Mouse (Mus musculus) heart, embryonic 13.5 days (tissue): Measurements from ENCODE around the gene Ndufb7. TPM values are rescaled to one million over a fixed set of nuclear protein-coding genes. Genes with fewer than 3 reads are reported as not detected.
A peak's percentile ranks its signal among the peaks of the same experiment; 100 is the strongest.

Source experiments
- ATAC-seq: fragments of 200-750 bp; cut with Nextera tagmentation; 2 replicates; pipeline ENCODE4 v1.8.0; 2017; ENCODE audit warnings: moderate TSS enrichment; ENCODE audit not compliant: insufficient number of reproducible peaks, low FRiP score, low TSS enrichment; ENCODE audit errors: extremely low read depth
- H3K27ac ChIP-seq: fragments of 300-500 bp; sonication (generic); replicated peaks from 2 replicates; pipeline ENCODE4 v1.5.1; 2015; ENCODE audit warnings: moderate library complexity, mild to moderate bottlenecking, inconsistent platforms
- H3K27me3 ChIP-seq: fragments of 300-500 bp; sonication (generic); replicated peaks from 2 replicates; pipeline ENCODE4 v1.6.1; 2015; ENCODE audit warnings: mild to moderate bottlenecking, inconsistent platforms
- H3K36me3 ChIP-seq: fragments of 300-500 bp; sonication (generic); 2 replicates; pipeline ENCODE4 v1.6.1; 2015; ENCODE audit warnings: mild to moderate bottlenecking, inconsistent platforms
- H3K4me1 ChIP-seq: fragments of 300-500 bp; sonication (generic); 2 replicates; pipeline ENCODE4 v1.6.1; 2015; ENCODE audit warnings: inconsistent platforms
- H3K4me2 ChIP-seq: fragments of 300-500 bp; sonication (generic); 2 replicates; pipeline ENCODE4 v1.6.1; 2015; ENCODE audit warnings: inconsistent platforms, mild to moderate bottlenecking, moderate library complexity
- H3K4me3 ChIP-seq: fragments of 300-500 bp; sonication (generic); 2 replicates; pipeline ENCODE4 v1.5.1; 2015; ENCODE audit warnings: moderate library complexity, mild to moderate bottlenecking, inconsistent platforms
- H3K9ac ChIP-seq: fragments of 300-500 bp; sonication (generic); 2 replicates; pipeline ENCODE4 v1.6.1; 2015; ENCODE audit warnings: inconsistent platforms, mild to moderate bottlenecking, moderate library complexity
- H3K9me3 ChIP-seq: fragments of 300-500 bp; sonication (generic); 2 replicates; pipeline ENCODE4 v1.6.1; 2016; ENCODE audit warnings: inconsistent platforms
- WGBS: fragments of 180-500 bp; shearing (Covaris S2); methylation state at CpG from one replicate; pipeline ENCODE4 v1.1.7; 2015; ENCODE audit warnings: mixed read lengths; 5-methylcytosine and 5-hydroxymethylcytosine counted together
- polyA plus RNA-seq: library from polyadenylated mRNA; unstranded; fragments of >200 nt; fragmentation: Nextera tagmentation; extraction: Ambion mirVana; gene quantifications from 2 replicates; pipeline ENCODE4 v1.2.1, GENCODE M21; 2015

The Ndufb7 gene
- polyA plus RNA-seq, 1 experiment from 2014 or later, result 524 TPM

GRCm38 (mm10) chr8:83608398-83608829 is 41.9 kb downstream of the Ndufb7 start:
- Histone ChIP-seq H3K4me1 (peaks cover 31% of the 10 kb centered on the region), H3K27ac (peak overlapping the region; percentile 99), H3K36me3 (peaks cover 42% of the 10 kb centered on the region), H3K4me2 (peak overlapping the region; percentile 97), H3K9me3 (no peaks in the 10 kb centered on the region), H3K27me3 (no peaks in the 10 kb centered on the region), H3K4me3 (peak overlapping the region; percentile 93), H3K9ac (peak overlapping the region; percentile 97)
- under 1% methylated on average over 51 of the region's 51 CpGs for WGBS
- ATAC-seq, result peak; percentile 66; the same call in 1 of the 2 replicates

GRCm38 (mm10) chr8:83609086-83609485 is 42.6 kb downstream of the Ndufb7 start:
- Histone ChIP-seq H3K4me3 (peak overlapping the region; percentile 93), H3K27ac (peak overlapping the region; percentile 99), H3K4me2 (peak overlapping the region; percentile 97), H3K9me3 (no peaks in the 10 kb centered on the region), H3K4me1 (peaks cover 31% of the 10 kb centered on the region), H3K36me3 (peaks cover 49% of the 10 kb centered on the region), H3K9ac (peak overlapping the region; percentile 97), H3K27me3 (no peaks in the 10 kb centered on the region)
- ATAC-seq, result no peak
- WGBS, result 24% methylated on average over 9 of the region's 9 CpGs

- H3K4me1 ChIP-seq, result peaks cover 31% of the 10 kb centered on the region
- ATAC-seq, result no peak
- H3K27me3 ChIP-seq, result no peaks in the 10 kb centered on the region
- peak overlapping the region; percentile 97 for H3K4me2 ChIP-seq
- peak overlapping the region; percentile 93 for H3K4me3 ChIP-seq
- H3K9ac ChIP-seq, result peak overlapping the region; percentile 97
- peak overlapping the region; percentile 99; the same call in 1 of the 2 replicates for H3K27ac ChIP-seq
- WGBS, result 92% methylated on average over 10 of the region's 10 CpGs
- H3K36me3 ChIP-seq, result peaks cover 49% of the 10 kb centered on the region
- no peaks in the 10 kb centered on the region for H3K9me3 ChIP-seq
These were observed 43.2 kb downstream of the Ndufb7 start for GRCm38 (mm10) chr8:83609547-83610180.

- Histone ChIP-seq H3K9ac (no peak overlapping the region), H3K27me3 (no peaks in the 10 kb centered on the region), H3K27ac (no peak overlapping the region), H3K9me3 (no peaks in the 10 kb centered on the region), H3K4me2 (no peak overlapping the region), H3K36me3 (peaks cover 47% of the 10 kb centered on the region), H3K4me1 (peaks cover 25% of the 10 kb centered on the region), H3K4me3 (no peak overlapping the region)
- ATAC-seq, result no peak
- WGBS, result 91% methylated on average over 4 of the region's 4 CpGs
These were observed 45.5 kb downstream of the Ndufb7 start for GRCm38 (mm10) chr8:83611921-83612320.

- 85% methylated on average over 4 of the region's 4 CpGs for WGBS
- H3K27me3 ChIP-seq, result no peaks in the 10 kb centered on the region
- no peak overlapping the region for H3K4me2 ChIP-seq
- no peak for ATAC-seq
- no peaks in the 10 kb centered on the region for H3K9me3 ChIP-seq
- H3K36me3 ChIP-seq, result peaks cover 47% of the 10 kb centered on the region
- no peak overlapping the region for H3K27ac ChIP-seq
- H3K4me3 ChIP-seq, result no peak overlapping the region
- no peak overlapping the region for H3K9ac ChIP-seq
- peaks cover 20% of the 10 kb centered on the region for H3K4me1 ChIP-seq
These were observed 47.2 kb downstream of the Ndufb7 start for GRCm38 (mm10) chr8:83613695-83614094.

- Histone ChIP-seq H3K9ac (no peak overlapping the region), H3K4me1 (no peaks in the 10 kb centered on the region), H3K27me3 (peaks cover 5% of the 10 kb centered on the region; the same call in 1 of the 2 replicates), H3K27ac (no peak overlapping the region), H3K4me2 (no peak overlapping the region), H3K9me3 (no peaks in the 10 kb centered on the region), H3K36me3 (peaks cover 27% of the 10 kb centered on the region), H3K4me3 (no peak overlapping the region)
- no peak for ATAC-seq
These were observed 50.2 kb downstream of the Ndufb7 start for GRCm38 (mm10) chr8:83616625-83617024.

GRCm38 (mm10) chr8:83617111-83617510 is 50.6 kb downstream of the Ndufb7 start:
- Histone ChIP-seq H3K9ac (no peak overlapping the region), H3K4me2 (no peak overlapping the region), H3K4me3 (no peak overlapping the region), H3K4me1 (peaks cover 2% of the 10 kb centered on the region; the same call in 1 of the 2 replicates), H3K9me3 (no peaks in the 10 kb centered on the region), H3K36me3 (peaks cover 22% of the 10 kb centered on the region), H3K27ac (no peak overlapping the region), H3K27me3 (peaks cover 6% of the 10 kb centered on the region; the same call in 1 of the 2 replicates)
- 71% methylated on average over 2 of the region's 2 CpGs for WGBS
- ATAC-seq, result no peak

GRCm38 (mm10) chr8:83618566-83618965 is 52.1 kb downstream of the Ndufb7 start:
- Histone ChIP-seq H3K36me3 (peaks cover 8% of the 10 kb centered on the region), H3K4me1 (peaks cover 7% of the 10 kb centered on the region), H3K9ac (no peak overlapping the region), H3K27ac (no peak overlapping the region), H3K27me3 (peaks cover 6% of the 10 kb centered on the region; the same call in 1 of the 2 replicates), H3K9me3 (no peaks in the 10 kb centered on the region), H3K4me3 (no peak overlapping the region), H3K4me2 (no peak overlapping the region)
- no peak for ATAC-seq
- WGBS, result 91% methylated on average over 2 of the region's 2 CpGs

GRCm38 (mm10) chr8:83619568-83620285 is 53.3 kb downstream of the Ndufb7 start:
- H3K4me3 ChIP-seq, result no peak overlapping the region
- peaks cover 7% of the 10 kb centered on the region for H3K4me1 ChIP-seq
- no peak overlapping the region for H3K4me2 ChIP-seq
- no peaks in the 10 kb centered on the region for H3K9me3 ChIP-seq
- H3K27me3 ChIP-seq, result peaks cover 6% of the 10 kb centered on the region; the same call in 1 of the 2 replicates
- no peak overlapping the region for H3K27ac ChIP-seq
- H3K9ac ChIP-seq, result no peak overlapping the region
- 80% methylated on average over 9 of the region's 9 CpGs for WGBS
- ATAC-seq, result no peak
- no peaks in the 10 kb centered on the region for H3K36me3 ChIP-seq
